Mouse (Mus musculus) midbrain, embryonic 11.5 days (tissue): ENCODE results near the gene Bsdc1. TPM values are rescaled to one million over a fixed set of nuclear protein-coding genes. Genes with fewer than 3 reads are reported as not detected.
"Not testable (repeated sequence)": the region's sequence is repeated elsewhere in the genome, so short reads cannot be mapped to it uniquely, and the experiment has no call there.

Source experiments
- ATAC-seq: fragments of 200-750 bp; cut with Nextera tagmentation; 2 replicates; pipeline ENCODE4 v1.8.0; 2017; ENCODE audit warnings: moderate TSS enrichment, moderate library complexity; ENCODE audit not compliant: low FRiP score
- DNase-seq: peaks from one replicate; pipeline ENCODE4 v3.0.0; 2015; ENCODE audit warnings: low spot score; ENCODE audit errors: missing footprints
- H3K27ac ChIP-seq: fragments of 300-500 bp; sonication (generic); 2 replicates; pipeline ENCODE4 v1.5.1; 2014; ENCODE audit warnings: low read depth, low read length
- H3K27me3 ChIP-seq: fragments of 300-500 bp; sonication (generic); 2 replicates; pipeline ENCODE4 v1.6.1; 2014; ENCODE audit warnings: mild to moderate bottlenecking, low read length, moderate library complexity, mixed read lengths; ENCODE audit not compliant: control insufficient read depth, insufficient read depth
- H3K36me3 ChIP-seq: fragments of 300-500 bp; sonication (generic); 2 replicates; pipeline ENCODE4 v1.6.1; 2014; ENCODE audit warnings: mild to moderate bottlenecking, low read length, moderate library complexity, mixed read lengths; ENCODE audit not compliant: control insufficient read depth, insufficient read depth
- H3K4me1 ChIP-seq: fragments of 300-500 bp; sonication (generic); 2 replicates; pipeline ENCODE4 v1.6.1; 2014; ENCODE audit warnings: low read length; ENCODE audit not compliant: control insufficient read depth, insufficient read depth
- H3K4me2 ChIP-seq: fragments of 300-500 bp; sonication (generic); 2 replicates; pipeline ENCODE4 v1.6.1; 2014; ENCODE audit warnings: mild to moderate bottlenecking, moderate library complexity
- H3K4me3 ChIP-seq: fragments of 300-500 bp; sonication (generic); 2 replicates; pipeline ENCODE4 v1.5.1; 2014; ENCODE audit warnings: low read depth, low read length
- H3K9ac ChIP-seq: fragments of 300-500 bp; sonication (generic); 2 replicates; pipeline ENCODE4 v1.6.1; 2014; ENCODE audit warnings: low read length
- H3K9me3 ChIP-seq: fragments of 300-500 bp; sonication (generic); 2 replicates; pipeline ENCODE4 v1.6.1; 2016; ENCODE audit warnings: low read length; ENCODE audit not compliant: control insufficient read depth
- WGBS: fragments of 180-500 bp; shearing (Covaris S2); extraction: QIAGEN DNeasy Blood & Tissue Kit; methylation state at CpG from one replicate; pipeline ENCODE4 v1.1.7; 2014; 5-methylcytosine and 5-hydroxymethylcytosine counted together
- polyA plus RNA-seq: library from polyadenylated mRNA; unstranded; fragments of >200 nt; fragmentation: Nextera tagmentation; extraction: Ambion mirVana; gene quantifications from 2 replicates; pipeline ENCODE4 v1.2.1, GENCODE M21; 2014

Gene Bsdc1
- polyA plus RNA-seq, 1 experiment from 2014 or later = 23.3 TPM

- Histone ChIP-seq H3K27me3 (no peaks in the 10 kb centered on the region), H3K27ac (no peak overlapping the region), H3K4me3 (no peak overlapping the region), H3K4me1 (no peaks in the 10 kb centered on the region), H3K9ac (no peak overlapping the region), H3K9me3 (no peaks in the 10 kb centered on the region), H3K36me3 (no peaks in the 10 kb centered on the region), H3K4me2 (no peak overlapping the region)
- no peak for ATAC-seq
- no peak for DNase-seq
- 84% methylated on average over 6 of the region's 6 CpGs for WGBS
Observed at GRCm38 (mm10) chr4:129448713-129449112, 12.7 kb upstream of the Bsdc1 start.

- no peaks in the 10 kb centered on the region for H3K36me3 ChIP-seq
- ATAC-seq = no peak
- H3K4me3 ChIP-seq = no peak overlapping the region
- no peak for DNase-seq
- WGBS = 73% methylated on average over 2 of the region's 2 CpGs
- H3K27ac ChIP-seq = no peak overlapping the region
- no peaks in the 10 kb centered on the region for H3K4me1 ChIP-seq
- H3K9me3 ChIP-seq = no peaks in the 10 kb centered on the region
- H3K9ac ChIP-seq = no peak overlapping the region
- H3K27me3 ChIP-seq = no peaks in the 10 kb centered on the region
- no peak overlapping the region for H3K4me2 ChIP-seq
Observed at GRCm38 (mm10) chr4:129450851-129451250, 10.5 kb upstream of the Bsdc1 start.

GRCm38 (mm10) chr4:129451471-129452169, 9.8 kb upstream of the Bsdc1 start:
- WGBS = 87% methylated on average over 15 of the region's 15 CpGs
- H3K27ac ChIP-seq = no peak overlapping the region
- no peak for ATAC-seq
- H3K9me3 ChIP-seq = no peaks in the 10 kb centered on the region
- DNase-seq = peak; percentile 28
- H3K36me3 ChIP-seq = no peaks in the 10 kb centered on the region
- no peak overlapping the region for H3K9ac ChIP-seq
- H3K27me3 ChIP-seq = no peaks in the 10 kb centered on the region
- no peak overlapping the region for H3K4me2 ChIP-seq
- no peak overlapping the region for H3K4me3 ChIP-seq
- H3K4me1 ChIP-seq = no peaks in the 10 kb centered on the region

GRCm38 (mm10) chr4:129455265-129455664, 6.1 kb upstream of the Bsdc1 start:
- Histone ChIP-seq H3K36me3 (no peaks in the 10 kb centered on the region), H3K27ac (no peak overlapping the region), H3K27me3 (no peaks in the 10 kb centered on the region), H3K4me2 (no peak overlapping the region), H3K9ac (no peak overlapping the region), H3K4me1 (no peaks in the 10 kb centered on the region), H3K4me3 (no peak overlapping the region), H3K9me3 (no peaks in the 10 kb centered on the region)
- DNase-seq = peak; percentile 97
- WGBS = 2% methylated on average over 5 of the region's 5 CpGs
- ATAC-seq = peak; percentile 71

GRCm38 (mm10) chr4:129456126-129456525, 5.3 kb upstream of the Bsdc1 start:
- Histone ChIP-seq H3K9me3 (no peaks in the 10 kb centered on the region), H3K9ac (no peak overlapping the region), H3K4me3 (no peak overlapping the region), H3K27ac (no peak overlapping the region), H3K27me3 (no peaks in the 10 kb centered on the region), H3K36me3 (no peaks in the 10 kb centered on the region), H3K4me1 (peaks cover 2% of the 10 kb centered on the region; the same call in 1 of the 2 replicates), H3K4me2 (no peak overlapping the region)
- WGBS = 47% methylated on average over 5 of the region's 5 CpGs
- no peak for ATAC-seq
- peak; percentile 62 for DNase-seq

GRCm38 (mm10) chr4:129457311-129457710, 4.1 kb upstream of the Bsdc1 start:
- ATAC-seq, H3K27me3 ChIP-seq, H3K4me2 ChIP-seq, H3K4me1 ChIP-seq, H3K9ac ChIP-seq, H3K36me3 ChIP-seq, H3K4me3 ChIP-seq, H3K9me3 ChIP-seq, H3K27ac ChIP-seq, DNase-seq: not testable (repeated sequence)
- 79% methylated on average over 2 of the region's 2 CpGs for WGBS

- no peak overlapping the region for H3K9ac ChIP-seq
- no peak overlapping the region for H3K27ac ChIP-seq
- H3K4me3 ChIP-seq = no peak overlapping the region
- no peaks in the 10 kb centered on the region for H3K9me3 ChIP-seq
- WGBS = 89% methylated on average over 3 of the region's 3 CpGs
- ATAC-seq (no peak), DNase-seq (peak; percentile 45)
- no peaks in the 10 kb centered on the region for H3K36me3 ChIP-seq
- no peaks in the 10 kb centered on the region for H3K27me3 ChIP-seq
- H3K4me1 ChIP-seq = peaks cover 13% of the 10 kb centered on the region
- H3K4me2 ChIP-seq = no peak overlapping the region
Observed at GRCm38 (mm10) chr4:129459726-129460125, 1.7 kb upstream of the Bsdc1 start.

- peaks cover 13% of the 10 kb centered on the region for H3K4me1 ChIP-seq
- no peak for DNase-seq
- peak; percentile 23 for ATAC-seq
- H3K9ac ChIP-seq = peak overlapping the region; percentile 59
- peak overlapping the region; percentile 54 for H3K4me2 ChIP-seq
- peak overlapping the region; percentile 37 for H3K4me3 ChIP-seq
- WGBS = under 1% methylated on average over 4 of the region's 4 CpGs
- peak overlapping the region; percentile 80 for H3K27ac ChIP-seq
- H3K27me3 ChIP-seq = no peaks in the 10 kb centered on the region
- no peaks in the 10 kb centered on the region for H3K9me3 ChIP-seq
- H3K36me3 ChIP-seq = no peaks in the 10 kb centered on the region
Observed at GRCm38 (mm10) chr4:129460827-129461182, 576 bp upstream of the Bsdc1 start.

- WGBS = 50% methylated on average over 3 of the region's 3 CpGs
Observed at GRCm38 (mm10) chr4:129462118-129462517, 737 bp downstream of the Bsdc1 start.

More at GRCm38 (mm10) chr4:129462118-129462517, 737 bp downstream of the Bsdc1 start:
- ATAC-seq (no peak), DNase-seq (peak; percentile 82)
- Histone ChIP-seq H3K27me3 (no peaks in the 10 kb centered on the region), H3K9ac (peak overlapping the region; percentile 75), H3K4me2 (peak overlapping the region; percentile 84), H3K4me1 (peaks cover 13% of the 10 kb centered on the region), H3K27ac (no peak overlapping the region), H3K36me3 (0 out of 2 replicates have a peak, but pooled peaks cover 6% of the 10 kb centered on the region), H3K4me3 (peak overlapping the region; percentile 93), H3K9me3 (no peaks in the 10 kb centered on the region)
